Mouse (Mus musculus): ENCODE measurements around the gene Gm4756. TPM values are rescaled to one million over a fixed set of nuclear protein-coding genes. Genes with fewer than 3 reads are reported as not detected.
"Not testable (repeated sequence)": the region's sequence is repeated elsewhere in the genome, so short reads cannot be mapped to it uniquely, and the experiment has no call there.

Gm4756 gene
- 0.05 TPM in 1 of 2 replicates, not detected in the other for polyA plus RNA-seq (2015; fragmentation: Nextera tagmentation; extraction: Ambion mirVana)

- Histone ChIP-seq H3K36me3 (replicated peaks) (no peaks in the 10 kb centered on the region; the same call in 1 of the 2 replicates), H3K27ac (replicated peaks) (no peak within 1 kb of the TSS), H3K27me3 (no peaks in the 10 kb centered on the region), H3K4me1 (replicated peaks) (0 out of 2 replicates have a peak, but pooled peaks cover 3% of the 10 kb centered on the region), H3K4me3 (replicated peaks) (no peak within 1 kb of the TSS), H3K9me3 (replicated peaks) (no peaks in the 10 kb centered on the region), H3K9ac (no peak within 1 kb of the TSS), H3K4me2 (no peak within 1 kb of the TSS)
- WGBS (ENCODE audit: insufficient replicate concordance): 65% methylated on average over 11 of the region's 11 CpGs
- ATAC-seq (ENCODE audit: insufficient read depth): peak; percentile 15; the same call in 1 of the 2 replicates
Observed at GRCm38 (mm10) chr12:72649611-72650330, at the start of gene Gm4756. Gm4756 (minus strand) TSS chr12:72649661.

DNA sequence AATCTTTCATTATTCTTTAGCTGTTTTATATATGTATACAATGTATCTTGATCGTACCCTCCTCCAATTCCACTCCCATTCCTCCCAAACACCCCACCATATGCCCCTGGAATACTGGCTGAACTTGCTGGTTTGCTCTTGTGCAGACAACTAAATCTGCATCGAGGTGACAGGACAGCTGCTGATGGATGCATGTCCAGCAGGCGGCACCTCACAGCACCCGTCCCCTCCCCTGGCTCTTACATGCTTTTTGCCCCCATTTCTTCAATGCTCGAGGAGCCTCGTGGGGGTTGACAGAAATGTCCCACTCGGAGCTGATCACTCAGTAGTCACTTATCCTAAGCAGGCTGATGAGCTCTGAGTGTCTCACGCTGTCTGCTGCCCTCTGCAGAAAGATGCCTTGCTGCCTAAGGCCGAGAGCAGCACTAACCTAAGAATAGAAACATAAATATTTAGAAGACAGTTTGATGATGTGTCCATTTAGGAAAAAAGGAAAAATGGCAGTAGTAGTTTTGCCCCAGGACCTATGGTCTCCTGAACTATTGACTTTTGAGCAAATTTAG is 45.5 kb upstream of the Gm4756 start:
- Histone ChIP-seq H3K27me3 (no peaks in the 10 kb centered on the region), H3K27ac (replicated peaks) (no peak overlapping the region), H3K9ac (no peak overlapping the region), H3K36me3 (replicated peaks) (no peaks in the 10 kb centered on the region), H3K4me3 (replicated peaks) (no peak overlapping the region), H3K4me1 (replicated peaks) (no peaks in the 10 kb centered on the region), H3K9me3 (replicated peaks) (no peaks in the 10 kb centered on the region), H3K4me2 (no peak overlapping the region)
- ATAC-seq (ENCODE audit: insufficient read depth): no peak
- WGBS (ENCODE audit: insufficient replicate concordance): 37% methylated on average over 9 of the region's 9 CpGs

GRCm38 (mm10) chr12:72694438-72694837 is 45.0 kb upstream of the Gm4756 start:
- no peak; the same call in 1 of the 2 replicates for ATAC-seq (ENCODE audit: insufficient read depth)
- no peak overlapping the region for H3K27ac ChIP-seq (replicated peaks)
- H3K9ac ChIP-seq: no peak overlapping the region
- no peak overlapping the region for H3K4me2 ChIP-seq
- H3K4me3 ChIP-seq (replicated peaks): no peak overlapping the region
- no peaks in the 10 kb centered on the region for H3K36me3 ChIP-seq (replicated peaks)
- WGBS (ENCODE audit: insufficient replicate concordance): 63% methylated on average over 12 of the region's 12 CpGs
- no peaks in the 10 kb centered on the region for H3K4me1 ChIP-seq (replicated peaks)
- H3K9me3 ChIP-seq (replicated peaks): no peaks in the 10 kb centered on the region
- no peaks in the 10 kb centered on the region for H3K27me3 ChIP-seq

GRCm38 (mm10) chr12:72693895-72694294 is 44.4 kb upstream of the Gm4756 start:
- Histone ChIP-seq H3K4me1 (replicated peaks) (no peaks in the 10 kb centered on the region), H3K27me3 (no peaks in the 10 kb centered on the region), H3K9me3 (replicated peaks) (no peaks in the 10 kb centered on the region), H3K9ac (no peak overlapping the region), H3K4me2 (no peak overlapping the region), H3K27ac (replicated peaks) (no peak overlapping the region), H3K4me3 (replicated peaks) (no peak overlapping the region), H3K36me3 (replicated peaks) (no peaks in the 10 kb centered on the region)
- ATAC-seq (ENCODE audit: insufficient read depth): no peak
- WGBS (ENCODE audit: insufficient replicate concordance): 28% methylated on average over 6 of the region's 6 CpGs

- H3K36me3 ChIP-seq (replicated peaks); H3K4me3 ChIP-seq (replicated peaks); H3K9me3 ChIP-seq (replicated peaks); H3K4me2 ChIP-seq; H3K9ac ChIP-seq; H3K4me1 ChIP-seq (replicated peaks); H3K27me3 ChIP-seq; H3K27ac ChIP-seq (replicated peaks): not testable (repeated sequence)
- 36% methylated on average over 2 of the region's 2 CpGs for WGBS (ENCODE audit: insufficient replicate concordance)
- peak; percentile 49; the same call in 1 of the 2 replicates for ATAC-seq (ENCODE audit: insufficient read depth)
Observed at GRCm38 (mm10) chr12:72688281-72688680, 38.8 kb upstream of the Gm4756 start.

DNA sequence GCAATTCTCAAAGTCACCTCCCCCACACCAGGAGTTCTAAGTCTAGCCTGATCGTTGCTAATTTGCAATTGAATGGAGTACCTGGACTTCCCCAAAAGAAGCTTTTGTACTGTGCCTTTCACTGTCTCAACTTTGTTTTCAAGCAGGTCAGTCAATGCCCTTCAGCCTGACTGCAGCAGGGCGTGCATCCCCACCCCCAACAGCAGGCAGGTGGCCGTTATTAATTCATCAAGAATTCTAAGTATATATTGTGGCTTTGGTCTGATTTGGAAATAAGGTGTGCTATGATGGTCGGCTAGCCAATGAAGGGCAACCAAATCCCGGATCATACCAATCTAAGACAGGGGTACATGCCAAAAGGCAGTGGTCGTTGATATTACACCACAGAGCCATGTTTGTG is 38.3 kb upstream of the Gm4756 start:
- H3K4me3 ChIP-seq (replicated peaks); H3K9ac ChIP-seq; H3K36me3 ChIP-seq (replicated peaks); H3K4me2 ChIP-seq; ATAC-seq (ENCODE audit: insufficient read depth); H3K27ac ChIP-seq (replicated peaks); H3K27me3 ChIP-seq; H3K9me3 ChIP-seq (replicated peaks): not testable (repeated sequence)
- 48% methylated on average over 6 of the region's 6 CpGs for WGBS (ENCODE audit: insufficient replicate concordance)
- H3K4me1 ChIP-seq (replicated peaks): peaks cover 12% of the 10 kb centered on the region

DNA sequence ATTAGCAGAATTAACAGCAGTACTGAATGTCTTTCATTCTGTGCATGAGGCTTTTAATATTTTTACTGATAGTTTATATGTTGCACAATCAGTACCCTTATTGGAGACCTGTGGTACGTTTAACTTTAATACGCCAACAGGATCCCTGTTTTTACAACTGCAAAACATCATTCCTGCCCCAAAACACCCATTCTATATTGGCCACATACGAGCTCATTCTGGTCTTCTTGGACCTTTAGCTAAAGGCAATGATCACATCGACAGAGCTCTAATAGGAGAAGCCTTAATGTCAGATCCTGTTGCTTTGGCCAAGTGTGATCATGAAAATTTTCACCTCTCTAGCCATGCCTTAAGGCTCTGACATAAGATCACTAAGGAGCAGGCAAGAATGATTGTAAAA is 37.1 kb upstream of the Gm4756 start:
- 61% methylated on average over 4 of the region's 4 CpGs for whole genome bisulfite sequencing (ENCODE audit: insufficient replicate concordance)
- H3K27ac ChIP-seq (replicated peaks); H3K27me3 ChIP-seq; H3K36me3 ChIP-seq (replicated peaks); H3K4me3 ChIP-seq (replicated peaks); H3K9me3 ChIP-seq (replicated peaks); H3K9ac ChIP-seq; H3K4me2 ChIP-seq; ATAC-seq (ENCODE audit: insufficient read depth): not testable (repeated sequence)
- peaks cover 22% of the 10 kb centered on the region for H3K4me1 ChIP-seq (replicated peaks)

- WGBS (ENCODE audit: insufficient replicate concordance): 85% methylated on average over 3 of the region's 3 CpGs
- Histone ChIP-seq H3K4me3 (replicated peaks) (no peak overlapping the region), H3K9me3 (replicated peaks) (no peaks in the 10 kb centered on the region), H3K4me2 (no peak overlapping the region), H3K36me3 (replicated peaks) (no peaks in the 10 kb centered on the region), H3K27ac (replicated peaks) (peak overlapping the region; percentile 33; the same call in 1 of the 2 replicates), H3K4me1 (replicated peaks) (peaks cover 22% of the 10 kb centered on the region), H3K9ac (no peak overlapping the region), H3K27me3 (no peaks in the 10 kb centered on the region)
- ATAC-seq (ENCODE audit: insufficient read depth): no peak
Observed at GRCm38 (mm10) chr12:72683612-72684011, 34.2 kb upstream of the Gm4756 start.

DNA sequence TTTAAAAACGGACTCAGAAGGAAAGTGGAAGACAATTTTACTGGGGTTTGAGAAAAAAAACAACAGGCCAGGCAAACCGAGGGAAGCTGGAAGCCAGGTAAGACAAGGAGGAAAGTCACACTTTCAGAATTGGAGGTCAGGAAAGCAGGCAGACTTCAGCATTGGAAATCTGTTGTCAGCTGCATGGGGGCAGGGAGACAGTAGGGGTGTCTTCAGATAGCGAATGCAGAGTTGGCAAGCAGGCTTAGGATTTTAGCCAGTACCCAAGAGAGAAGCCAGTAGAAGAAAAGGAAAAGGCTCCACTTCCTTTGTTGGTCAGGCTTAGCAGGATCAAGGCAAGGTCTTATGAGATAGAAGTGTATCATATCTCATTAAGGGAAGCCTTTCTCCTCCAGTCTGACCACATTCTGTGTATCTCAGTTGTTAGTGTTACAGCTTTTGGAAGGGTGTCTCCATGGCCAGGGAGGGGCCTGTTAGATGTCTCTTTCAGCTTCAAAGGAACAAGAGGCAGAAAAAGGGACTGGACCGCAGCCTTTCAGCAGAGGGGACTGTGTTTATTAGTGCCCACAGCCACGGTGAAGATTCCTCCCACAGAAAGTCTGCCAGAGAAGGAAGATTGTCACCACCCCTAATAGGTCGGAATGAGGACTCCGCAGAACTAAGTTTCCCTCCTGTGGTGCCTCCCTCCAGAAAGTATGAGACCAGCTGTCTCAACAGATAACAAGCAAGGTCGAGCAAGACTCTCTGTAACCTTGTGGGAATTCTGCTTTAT is 33.2 kb upstream of the Gm4756 start:
- H3K4me3 ChIP-seq (replicated peaks): no peak overlapping the region
- H3K27me3 ChIP-seq: no peaks in the 10 kb centered on the region
- no peaks in the 10 kb centered on the region for H3K36me3 ChIP-seq (replicated peaks)
- WGBS (ENCODE audit: insufficient replicate concordance): 29% methylated on average over 8 of the region's 8 CpGs
- peak overlapping the region; percentile 51; the same call in 1 of the 2 replicates for H3K27ac ChIP-seq (replicated peaks)
- H3K9ac ChIP-seq: no peak overlapping the region
- ATAC-seq (ENCODE audit: insufficient read depth): peak; percentile 85
- no peaks in the 10 kb centered on the region for H3K9me3 ChIP-seq (replicated peaks)
- H3K4me2 ChIP-seq: peak overlapping the region; percentile 42
- peaks cover 19% of the 10 kb centered on the region for H3K4me1 ChIP-seq (replicated peaks)

- Histone ChIP-seq H3K9ac (no peak overlapping the region), H3K9me3 (replicated peaks) (no peaks in the 10 kb centered on the region), H3K4me3 (replicated peaks) (no peak overlapping the region), H3K27me3 (no peaks in the 10 kb centered on the region), H3K4me2 (no peak overlapping the region), H3K27ac (replicated peaks) (no peak overlapping the region), H3K36me3 (replicated peaks) (no peaks in the 10 kb centered on the region), H3K4me1 (replicated peaks) (peaks cover 19% of the 10 kb centered on the region)
- WGBS (ENCODE audit: insufficient replicate concordance): 77% methylated on average over 1 of the region's 1 CpGs
- ATAC-seq (ENCODE audit: insufficient read depth): no peak
Observed at GRCm38 (mm10) chr12:72681919-72682318, 32.5 kb upstream of the Gm4756 start.

- H3K4me1 ChIP-seq (replicated peaks): peaks cover 19% of the 10 kb centered on the region
- H3K4me2 ChIP-seq: no peak overlapping the region
- H3K27me3 ChIP-seq: no peaks in the 10 kb centered on the region
- H3K36me3 ChIP-seq (replicated peaks): no peaks in the 10 kb centered on the region
- H3K27ac ChIP-seq (replicated peaks): no peak overlapping the region
- no peak overlapping the region for H3K4me3 ChIP-seq (replicated peaks)
- H3K9ac ChIP-seq: no peak overlapping the region
- WGBS (ENCODE audit: insufficient replicate concordance): 54% methylated on average over 3 of the region's 3 CpGs
- ATAC-seq (ENCODE audit: insufficient read depth): no peak
- H3K9me3 ChIP-seq (replicated peaks): no peaks in the 10 kb centered on the region
Observed at GRCm38 (mm10) chr12:72679635-72680034, 30.2 kb upstream of the Gm4756 start.

Data from liver, embryonic 15.5 days (tissue).